Mouse (Mus musculus) limb, embryonic 14.5 days (tissue): ENCODE data around the gene Mrgpre. TPM values are rescaled to one million over a fixed set of nuclear protein-coding genes. Genes with fewer than 3 reads are reported as not detected.
A peak's percentile ranks its signal among the peaks of the same experiment; 100 is the strongest.

ENCODE experiments used
- ATAC-seq: fragments of 200-750 bp; cut with Nextera tagmentation; 2 replicates; pipeline ENCODE4 v1.8.0; 2017; ENCODE audit warnings: low read depth, moderate number of reproducible peaks, moderate TSS enrichment; ENCODE audit not compliant: low FRiP score
- DNase-seq: peaks from one replicate; pipeline ENCODE4 v3.0.0-alpha.2; 2015; ENCODE audit warnings: low spot score
- H3K27ac ChIP-seq: fragments of 300-500 bp; sonication (generic); replicated peaks from 2 replicates; pipeline ENCODE4 v1.5.1; 2014; ENCODE audit warnings: low read depth, mild to moderate bottlenecking, low read length, moderate library complexity, mixed read lengths
- H3K27me3 ChIP-seq: fragments of 300-500 bp; sonication (generic); 2 replicates; pipeline ENCODE4 v1.6.1; 2014; ENCODE audit warnings: low read length, mixed read lengths; ENCODE audit not compliant: control insufficient read depth, insufficient read depth
- H3K36me3 ChIP-seq: fragments of 300-500 bp; sonication (generic); 2 replicates; pipeline ENCODE4 v1.6.1; 2014; ENCODE audit warnings: mild to moderate bottlenecking, low read length, moderate library complexity, mixed read lengths; ENCODE audit not compliant: control insufficient read depth, insufficient read depth
- H3K4me1 ChIP-seq: fragments of 300-500 bp; sonication (generic); 2 replicates; pipeline ENCODE4 v1.6.1; 2014; ENCODE audit warnings: antibody characterized with exemption, low read length, mixed read lengths; ENCODE audit not compliant: control insufficient read depth, insufficient read depth
- H3K4me2 ChIP-seq: fragments of 300-500 bp; sonication (generic); replicated peaks from 2 replicates; pipeline ENCODE4 v1.6.1; 2014; ENCODE audit warnings: low read depth, mild to moderate bottlenecking, low read length, moderate library complexity; ENCODE audit not compliant: severe bottlenecking
- H3K4me3 ChIP-seq: fragments of 300-500 bp; sonication (generic); replicated peaks from 2 replicates; pipeline ENCODE4 v1.5.1; 2014; ENCODE audit warnings: low read length
- H3K9ac ChIP-seq: fragments of 300-500 bp; sonication (generic); 2 replicates; pipeline ENCODE4 v1.6.1; 2014; ENCODE audit warnings: mild to moderate bottlenecking, low read depth, low read length, moderate library complexity; ENCODE audit not compliant: severe bottlenecking
- H3K9me3 ChIP-seq: fragments of 300-500 bp; sonication (generic); 2 replicates; pipeline ENCODE4 v1.6.1; 2016; ENCODE audit warnings: low read length; ENCODE audit not compliant: control insufficient read depth
- POLR2A ChIP-seq: fragments of 200-500 bp; IDR thresholded peaks from 2 replicates; pipeline ENCODE4 v1.8.0; 2012; ENCODE audit warnings: inconsistent platforms, mild to moderate bottlenecking, moderate library complexity, borderline replicate concordance; ENCODE audit not compliant: insufficient read depth, insufficient read length; ENCODE audit errors: extremely low read depth
- WGBS: fragments of 180-500 bp; shearing (Covaris S2); extraction: QIAGEN DNeasy Blood & Tissue Kit; methylation state at CpG from one replicate; pipeline ENCODE4 v1.1.7; 2014; 5-methylcytosine and 5-hydroxymethylcytosine counted together
- polyA plus RNA-seq, 2 experiments: library from polyadenylated mRNA; depleted of rRNA in 1 of 2; stranded (reverse) in 1 of 2; unstranded in 1 of 2; fragments of >200 nt; fragmentation: Nextera tagmentation in 1 of 2; extraction: Ambion mirVana in 1 of 2; gene quantifications; 2 replicates each; pipeline versions ENCODE4 v1.2.1 to v1.2.3; 2012 to 2014

Mrgpre gene
- polyA plus RNA-seq, 2 experiments = 1.5 to 2.1 TPM

DNA sequence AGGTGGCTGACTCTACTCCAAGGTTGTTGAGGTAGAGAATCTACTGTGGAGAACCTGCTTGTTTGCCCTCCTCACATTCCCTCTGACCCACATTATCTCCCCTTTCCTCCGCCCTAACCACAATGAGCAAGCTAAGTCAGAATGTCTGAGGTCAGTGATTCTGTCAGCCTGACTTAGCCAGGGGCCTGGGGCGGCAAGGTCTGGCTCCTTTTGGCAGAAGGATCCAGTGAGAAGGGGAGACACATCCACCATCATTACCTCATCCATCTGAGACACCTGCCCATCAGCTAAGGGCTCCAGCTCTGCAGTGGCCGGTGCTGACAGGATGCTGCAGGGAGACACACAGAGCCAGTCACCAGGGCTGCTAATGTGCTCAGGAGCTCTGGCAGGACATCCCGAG lies 14.5 kb upstream of the Mrgpre start:
- DNase-seq (no peak), ATAC-seq (no peak)
- Histone ChIP-seq H3K27ac (no peak overlapping the region), H3K4me1 (no peaks in the 10 kb centered on the region), H3K9ac (no peak overlapping the region), H3K4me2 (no peak overlapping the region), H3K27me3 (no peaks in the 10 kb centered on the region), H3K9me3 (no peaks in the 10 kb centered on the region), H3K36me3 (peaks cover 61% of the 10 kb centered on the region), H3K4me3 (no peak overlapping the region)
- 91% methylated on average over 4 of the region's 4 CpGs for WGBS
- no peak for TF ChIP-seq POLR2A

- Histone ChIP-seq H3K9ac (no peak overlapping the region), H3K4me2 (no peak overlapping the region), H3K4me3 (no peak overlapping the region), H3K27me3 (no peaks in the 10 kb centered on the region), H3K9me3 (no peaks in the 10 kb centered on the region), H3K4me1 (no peaks in the 10 kb centered on the region), H3K27ac (no peak overlapping the region), H3K36me3 (peaks cover 23% of the 10 kb centered on the region)
- no peak for TF ChIP-seq POLR2A
- DNase-seq (no peak), ATAC-seq (no peak)
- 57% methylated on average over 4 of the region's 4 CpGs for WGBS
These were observed 8.8 kb upstream of the Mrgpre start for GRCm38 (mm10) chr7:143793121-143793520.

DNA sequence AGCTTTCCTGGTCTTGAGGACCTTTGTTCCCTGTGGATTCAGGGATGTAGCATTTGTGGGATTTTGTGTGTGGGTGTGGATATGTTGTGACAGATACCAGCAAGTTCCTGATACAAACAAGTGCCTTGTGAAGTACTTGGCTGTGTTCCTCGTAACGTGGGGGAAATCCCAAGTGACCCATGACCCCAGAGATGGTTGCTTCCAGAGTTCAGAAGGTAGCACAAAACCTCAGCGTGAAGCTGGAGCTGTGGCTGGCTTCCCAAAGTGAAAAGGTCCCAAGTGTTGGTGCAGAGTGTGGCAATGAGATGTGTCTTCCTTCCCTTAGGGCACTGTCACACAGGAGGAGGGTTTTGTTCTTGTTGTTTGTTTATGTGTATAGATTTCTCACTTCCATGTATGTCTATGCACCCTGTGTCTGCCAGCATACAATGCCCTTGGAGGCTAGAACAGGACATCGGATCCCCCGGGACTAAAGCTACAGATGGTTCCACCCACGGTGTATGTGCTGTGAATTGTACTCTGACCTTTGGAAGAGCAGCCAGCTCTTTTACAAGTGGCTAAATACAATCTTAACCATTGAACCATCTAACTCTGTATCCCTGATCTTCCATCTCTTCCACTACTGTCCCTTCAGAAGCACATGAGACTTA lies 8.2 kb upstream of the Mrgpre start:
- Histone ChIP-seq H3K27ac (no peak overlapping the region), H3K36me3 (peaks cover 17% of the 10 kb centered on the region), H3K9ac (no peak overlapping the region), H3K4me3 (no peak overlapping the region), H3K27me3 (no peaks in the 10 kb centered on the region), H3K9me3 (no peaks in the 10 kb centered on the region), H3K4me1 (no peaks in the 10 kb centered on the region), H3K4me2 (no peak overlapping the region)
- 77% methylated on average over 6 of the region's 6 CpGs for WGBS
- DNase-seq = no peak
- TF ChIP-seq POLR2A = no peak
- ATAC-seq = no peak

- WGBS = 16% methylated on average over 6 of the region's 6 CpGs
- no peaks in the 10 kb centered on the region for H3K9me3 ChIP-seq
- peak overlapping the region; percentile 58 for H3K27ac ChIP-seq
- H3K36me3 ChIP-seq = no peaks in the 10 kb centered on the region
- no peak for TF ChIP-seq POLR2A
- H3K4me3 ChIP-seq = peak overlapping the region; percentile 38
- H3K9ac ChIP-seq = peak overlapping the region; percentile 49
- no peak for DNase-seq
- H3K4me1 ChIP-seq = peaks cover 12% of the 10 kb centered on the region
- H3K4me2 ChIP-seq = peak overlapping the region; percentile 56
- peak; percentile 5; the same call in 1 of the 2 replicates for ATAC-seq
- H3K27me3 ChIP-seq = no peaks in the 10 kb centered on the region
These were observed 813 bp downstream of the Mrgpre start for GRCm38 (mm10) chr7:143783378-143783995.

DNA sequence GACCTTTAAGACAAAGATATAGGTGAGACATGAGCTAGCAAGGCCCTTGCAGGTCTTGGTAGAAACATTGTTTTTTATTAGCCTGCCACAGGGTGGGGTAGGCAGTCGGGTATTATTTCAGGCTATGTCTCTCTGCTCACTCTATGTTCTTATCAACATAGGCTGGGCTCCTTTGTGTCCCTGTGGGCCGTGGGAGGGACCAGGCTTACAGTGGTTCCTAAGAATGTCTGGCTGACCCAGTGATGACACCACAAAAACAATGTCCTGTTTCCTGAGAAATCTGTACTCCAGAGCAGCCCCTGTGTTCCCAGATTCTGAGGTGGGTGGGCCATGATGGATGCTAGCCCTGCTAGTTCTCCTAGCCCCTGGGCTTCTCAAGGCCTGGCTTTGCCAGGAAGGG lies 6.9 kb downstream of the Mrgpre start:
- TF ChIP-seq POLR2A = no peak
- no peaks in the 10 kb centered on the region for H3K9me3 ChIP-seq
- no peak overlapping the region for H3K27ac ChIP-seq
- ATAC-seq (no peak), DNase-seq (no peak)
- no peaks in the 10 kb centered on the region for H3K27me3 ChIP-seq
- no peak overlapping the region for H3K4me2 ChIP-seq
- no peak overlapping the region for H3K4me3 ChIP-seq
- no peaks in the 10 kb centered on the region for H3K4me1 ChIP-seq
- H3K36me3 ChIP-seq = no peaks in the 10 kb centered on the region
- WGBS = 66% methylated on average over 2 of the region's 2 CpGs
- no peak overlapping the region for H3K9ac ChIP-seq

- no peak overlapping the region for H3K27ac ChIP-seq
- no peaks in the 10 kb centered on the region for H3K9me3 ChIP-seq
- DNase-seq = no peak
- WGBS = 29% methylated on average over 3 of the region's 3 CpGs
- no peaks in the 10 kb centered on the region for H3K27me3 ChIP-seq
- TF ChIP-seq POLR2A = no peak
- no peak overlapping the region for H3K9ac ChIP-seq
- no peaks in the 10 kb centered on the region for H3K36me3 ChIP-seq
- no peaks in the 10 kb centered on the region for H3K4me1 ChIP-seq
- H3K4me2 ChIP-seq = no peak overlapping the region
- H3K4me3 ChIP-seq = no peak overlapping the region
- ATAC-seq = no peak
These were observed 8.2 kb downstream of the Mrgpre start for GRCm38 (mm10) chr7:143776137-143776536.
